8 mouse cellular contexts compared by ENCODE assay signal in genomic region chr1:120032804-120033468, GRCm38 (mm10). TPM values are rescaled to one million over a fixed set of nuclear protein-coding genes. Genes with fewer than 3 reads are reported as not detected.
DNase-seq lines count a peak whose midpoint lies in the region; ATAC-seq and TF ChIP-seq lines count a peak whose summit lies in the region.

No protein-coding gene starts in this region.

- H3K4me3 ChIP-seq in embryonic facial prominence, embryonic 13.5 days, result no peak overlapping the region
- H3K4me3 ChIP-seq in limb, embryonic 12.5 days (replicated peaks), result no peak overlapping the region
- no peak overlapping the region for H3K4me3 ChIP-seq in midbrain, embryonic 15.5 days
- H3K4me3 ChIP-seq in spleen, adult 2 months (ENCODE audit: extremely low read depth, insufficient read depth, insufficient read length), result no peak overlapping the region

- H3K9me3 ChIP-seq in embryonic facial prominence, embryonic 13.5 days, result no peaks in the 10 kb centered on the region
- no peaks in the 10 kb centered on the region for H3K9me3 ChIP-seq in limb, embryonic 12.5 days
- H3K9me3 ChIP-seq in midbrain, embryonic 15.5 days, result no peaks in the 10 kb centered on the region

- ATAC-seq in embryonic facial prominence, embryonic 13.5 days (ENCODE audit: insufficient number of reproducible peaks, insufficient read depth, low FRiP score, low TSS enrichment, low read depth), result 0 out of 2 replicates have a peak, but pooled peaks have one; percentile 54
- 0 out of 2 replicates have a peak, but pooled peaks have one; percentile 69 for ATAC-seq in limb, embryonic 12.5 days (ENCODE audit: insufficient number of reproducible peaks, insufficient read depth, low FRiP score, low TSS enrichment, low read depth)
- ATAC-seq in midbrain, embryonic 15.5 days (replicated peaks), result peak; percentile 77

- TF ChIP-seq POLR2A in spleen, adult 2 months (IDR thresholded peaks at IDR 0.05; ENCODE audit: low read depth, low read length), result no peak

- peak; percentile 87 for DNase-seq in 416B (ENCODE audit: low read depth)
- peak; percentile 87 to 91 for DNase-seq in adrenal gland, postnatal 36 days
- DNase-seq in heart, adult 8-10 months (ENCODE audit: low spot score), result peak; percentile 55
- DNase-seq in kidney, adult 8-10 months, result peak; percentile 92 to 93
- peak; percentile 31 to 34 for DNase-seq in spleen, adult 2 months (ENCODE audit: low read depth in 1 of 2, low spot score in 2 of 2)

- peak; percentile 83; the same call in 1 of the 2 replicates for TF ChIP-seq CTCF in spleen, adult 2 months (IDR thresholded peaks at IDR 0.05; ENCODE audit: extremely low read depth, insufficient read depth, insufficient read length, insufficient replicate concordance)

- H3K27ac ChIP-seq in embryonic facial prominence, embryonic 13.5 days, result no peak overlapping the region
- H3K27ac ChIP-seq in limb, embryonic 12.5 days, result no peak overlapping the region
- H3K27ac ChIP-seq in midbrain, embryonic 15.5 days, result no peak overlapping the region
- no peak overlapping the region for H3K27ac ChIP-seq in spleen, adult 2 months (ENCODE audit: insufficient read depth, low read length)

- H3K4me1 ChIP-seq in embryonic facial prominence, embryonic 13.5 days, result peaks cover 3% of the 10 kb centered on the region; the same call in 1 of the 2 replicates
- no peaks in the 10 kb centered on the region for H3K4me1 ChIP-seq in limb, embryonic 12.5 days (replicated peaks)
- H3K4me1 ChIP-seq in midbrain, embryonic 15.5 days, result no peaks in the 10 kb centered on the region
- H3K4me1 ChIP-seq in spleen, adult 2 months (ENCODE audit: control insufficient read depth, insufficient read depth, insufficient read length), result no peaks in the 10 kb centered on the region

- no peak overlapping the region for H3K9ac ChIP-seq in embryonic facial prominence, embryonic 13.5 days
- no peak overlapping the region for H3K9ac ChIP-seq in limb, embryonic 12.5 days (replicated peaks)
- H3K9ac ChIP-seq in midbrain, embryonic 15.5 days, result no peak overlapping the region

- H3K27me3 ChIP-seq in embryonic facial prominence, embryonic 13.5 days, result no peaks in the 10 kb centered on the region
- no peaks in the 10 kb centered on the region for H3K27me3 ChIP-seq in limb, embryonic 12.5 days
- no peaks in the 10 kb centered on the region for H3K27me3 ChIP-seq in midbrain, embryonic 15.5 days (replicated peaks)
- H3K27me3 ChIP-seq in spleen, adult 2 months (ENCODE audit: control insufficient read depth, insufficient read depth, low read length), result no peaks in the 10 kb centered on the region

- 44% methylated on average over 10 of the region's 10 CpGs for WGBS in embryonic facial prominence, embryonic 13.5 days
- 46% methylated on average over 10 of the region's 10 CpGs for WGBS in limb, embryonic 12.5 days
- WGBS in midbrain, embryonic 15.5 days, result 43% methylated on average over 10 of the region's 10 CpGs
- 38% methylated on average over 10 of the region's 10 CpGs for WGBS in spleen, adult 2 months

- H3K36me3 ChIP-seq in embryonic facial prominence, embryonic 13.5 days, result no peaks in the 10 kb centered on the region
- H3K36me3 ChIP-seq in limb, embryonic 12.5 days, result no peaks in the 10 kb centered on the region
- no peaks in the 10 kb centered on the region for H3K36me3 ChIP-seq in midbrain, embryonic 15.5 days (replicated peaks)
- no peaks in the 10 kb centered on the region for H3K36me3 ChIP-seq in spleen, adult 2 months (ENCODE audit: control insufficient read depth, insufficient read depth, low read length)

- no peak overlapping the region for H3K4me2 ChIP-seq in embryonic facial prominence, embryonic 13.5 days
- no peak overlapping the region for H3K4me2 ChIP-seq in limb, embryonic 12.5 days
- no peak overlapping the region for H3K4me2 ChIP-seq in midbrain, embryonic 15.5 days

RNA-seq across cellular contexts. Expression of gene Sctr, which starts 26.2 kb away (rescaled TPM):
- total RNA-seq in adrenal gland, postnatal 36 days (2021), result 10 to 100 TPM in 1 of 2 experiments, 1 to 10 TPM in 1; 6.2 to 11.9 TPM
- polyA plus RNA-seq in embryonic facial prominence, embryonic 13.5 days (2015; fragmentation: Nextera tagmentation; extraction: Ambion mirVana), result 0.17 TPM in 1 of 2 replicates, not detected in the other
- not detected for total RNA-seq in heart, adult 8-10 months (2022)
- 0.12 TPM in 1 of 2 replicates, not detected in the other for polyA plus RNA-seq in limb, embryonic 12.5 days (2016; fragmentation: Nextera tagmentation; extraction: Ambion mirVana)
- 0.75 and 1.4 TPM in 2 replicates for polyA plus RNA-seq in midbrain, embryonic 15.5 days (2015; fragmentation: Nextera tagmentation; extraction: Ambion mirVana)
- 0.08 TPM in 1 of 2 replicates, not detected in the other for polyA plus RNA-seq in spleen, adult 2 months (2012; rRNA removed)

RNA-seq across cellular contexts. Expression of gene Cfap221, which starts 35.9 kb away (rescaled TPM):
- under 1 TPM; 0.16 to 0.40 TPM for total RNA-seq in adrenal gland, postnatal 36 days (2021)
- not detected in 2 replicates for polyA plus RNA-seq in embryonic facial prominence, embryonic 13.5 days (2015; fragmentation: Nextera tagmentation; extraction: Ambion mirVana)
- total RNA-seq in heart, adult 8-10 months (2022), result not detected
- polyA plus RNA-seq in limb, embryonic 12.5 days (2016; fragmentation: Nextera tagmentation; extraction: Ambion mirVana), result 0.11 and 0.23 TPM in 2 replicates
- polyA plus RNA-seq in midbrain, embryonic 15.5 days (2015; fragmentation: Nextera tagmentation; extraction: Ambion mirVana), result 0.36 and 0.48 TPM in 2 replicates
- polyA plus RNA-seq in spleen, adult 2 months (2012; rRNA removed), result not detected in 2 replicates

RNA-seq across cellular contexts. Expression of gene Tmem37, which starts 40.9 kb away (rescaled TPM):
- total RNA-seq in adrenal gland, postnatal 36 days (2021), result 10 to 100 TPM in 1 of 2 experiments, 1 to 10 TPM in 1; 9.5 to 14.5 TPM
- polyA plus RNA-seq in embryonic facial prominence, embryonic 13.5 days (2015; fragmentation: Nextera tagmentation; extraction: Ambion mirVana), result 5.5 and 10.0 TPM in 2 replicates
- total RNA-seq in heart, adult 8-10 months (2022), result 1 to 10 TPM; 6.3 to 8.5 (median 7.1) TPM
- polyA plus RNA-seq in limb, embryonic 12.5 days (2016; fragmentation: Nextera tagmentation; extraction: Ambion mirVana), result 2.6 and 3.9 TPM in 2 replicates
- 7.6 and 9.6 TPM in 2 replicates for polyA plus RNA-seq in midbrain, embryonic 15.5 days (2015; fragmentation: Nextera tagmentation; extraction: Ambion mirVana)
- polyA plus RNA-seq in spleen, adult 2 months (2012; rRNA removed), result 17.3 and 20.8 TPM in 2 replicates

Comparison
In these comparisons a context has a peak if more than half of its experiments do, and no peak if none do; other contexts are left out.
1. DNase-seq: peak in every context shown above with its lines; median percentile 92 in kidney, adult 8-10 months; 89 in adrenal gland, postnatal 36 days; 87 in 416B; 55 in heart, adult 8-10 months; 32 in spleen, adult 2 months.